Mouse (Mus musculus) ES-E14 (cell line): ENCODE data around the gene Cuedc1.

ENCODE experiments used
- CHD2 ChIP-seq: IDR thresholded peaks from 2 replicates; pipeline ENCODE4 v1.6.1; 2014; ENCODE audit warnings: mild to moderate bottlenecking, low read depth, low read length, inconsistent platforms
- HCFC1 ChIP-seq: IDR thresholded peaks from 2 replicates; pipeline ENCODE4 v1.6.1; 2012; ENCODE audit warnings: low read length, inconsistent platforms, borderline replicate concordance; ENCODE audit not compliant: insufficient read depth
- MAFK ChIP-seq: IDR thresholded peaks from 2 replicates; pipeline ENCODE4 v1.6.1; 2014; ENCODE audit warnings: mild to moderate bottlenecking, low read depth, low read length, inconsistent platforms; ENCODE audit not compliant: insufficient read depth
- ZC3H11A ChIP-seq: IDR thresholded peaks from 2 replicates; pipeline ENCODE4 v1.6.1; 2012; ENCODE audit warnings: low read depth, mild to moderate bottlenecking, inconsistent platforms, low read length, borderline replicate concordance
- ZNF384 ChIP-seq: IDR thresholded peaks from 2 replicates; pipeline ENCODE4 v1.6.1; 2012; ENCODE audit warnings: low read depth, low read length, inconsistent platforms

DNA sequence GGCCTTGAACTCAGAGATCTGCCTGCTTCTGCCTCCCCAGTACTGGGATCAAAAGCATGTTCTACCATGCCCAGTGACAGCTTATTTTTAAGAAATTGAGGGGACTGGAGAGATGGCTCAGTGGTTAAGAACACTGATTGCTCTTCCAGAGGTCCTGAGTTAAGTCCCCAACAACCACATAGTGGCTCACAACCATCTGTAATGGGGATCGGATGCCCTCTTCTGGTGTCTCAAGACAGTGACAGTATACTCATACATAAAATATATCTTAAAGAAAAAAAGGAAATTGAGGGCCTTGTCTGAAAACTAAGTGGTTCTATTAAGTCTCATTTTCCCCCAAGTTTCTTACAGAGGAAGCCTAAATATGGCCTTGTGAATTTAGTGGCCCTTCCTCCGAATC is 40.1 kb upstream of the Cuedc1 start:
- TF ChIP-seq ZC3H11A (no peak), CHD2 (no peak), ZNF384 (no peak), HCFC1 (no peak), MAFK (no peak)
